Mouse (Mus musculus) spleen, adult 2 months (tissue): Measurements from ENCODE around the gene Pde8b. TPM values are rescaled to one million over a fixed set of nuclear protein-coding genes. Genes with fewer than 3 reads are reported as not detected.

Experiments used
- DNase-seq, 2 experiments: peaks; one replicate each; pipeline versions ENCODE4 v3.0.0 to v3.0.0-alpha.2; 2012 to 2021; ENCODE audit warnings: low spot score in 2 of 2, low read depth in 1 of 2
- H3K27ac ChIP-seq: fragments of 200-500 bp; 2 replicates; pipeline ENCODE4 v1.5.1; 2012; ENCODE audit warnings: low read length, inconsistent platforms; ENCODE audit not compliant: insufficient read depth
- H3K27me3 ChIP-seq: fragments of 200-500 bp; 2 replicates; pipeline ENCODE4 v1.6.1; 2012; ENCODE audit warnings: mild to moderate bottlenecking, moderate library complexity, low read length, inconsistent platforms; ENCODE audit not compliant: control insufficient read depth, insufficient read depth
- H3K36me3 ChIP-seq: fragments of 200-500 bp; 2 replicates; pipeline ENCODE4 v1.6.1; 2012; ENCODE audit warnings: mild to moderate bottlenecking, low read length, inconsistent platforms; ENCODE audit not compliant: control insufficient read depth, insufficient read depth
- H3K4me1 ChIP-seq: fragments of 200-500 bp; 2 replicates; pipeline ENCODE4 v1.6.1; 2011; ENCODE audit warnings: inconsistent platforms; ENCODE audit not compliant: control insufficient read depth, insufficient read depth, insufficient read length
- H3K4me3 ChIP-seq: fragments of 200-500 bp; 2 replicates; pipeline ENCODE4 v1.5.1; 2011; ENCODE audit warnings: mild to moderate bottlenecking, inconsistent platforms; ENCODE audit not compliant: insufficient read depth, insufficient read length; ENCODE audit errors: extremely low read depth
- CTCF ChIP-seq: fragments of 200-500 bp; IDR thresholded peaks from 2 replicates; pipeline ENCODE4 v1.5.1; 2011; ENCODE audit warnings: mild to moderate bottlenecking, inconsistent platforms; ENCODE audit not compliant: insufficient read depth, insufficient read length, insufficient replicate concordance; ENCODE audit errors: extremely low read depth
- POLR2A ChIP-seq: fragments of 200-500 bp; IDR thresholded peaks from 2 replicates; pipeline ENCODE4 v1.6.1; 2011; ENCODE audit warnings: low read depth, low read length, inconsistent platforms
- WGBS: fragments of 180-500 bp; shearing (Covaris S2); methylation state at CpG from one replicate; pipeline ENCODE4 v1.1.7; 2018; 5-methylcytosine and 5-hydroxymethylcytosine counted together
- polyA plus RNA-seq: library from polyadenylated mRNA; depleted of rRNA; stranded (reverse); fragments of >200 nt; gene quantifications from 2 replicates; pipeline ENCODE4 v1.2.3, GENCODE M21; 2012

Pde8b gene
- polyA plus RNA-seq, 1 experiment: 0.71 TPM

GRCm38 (mm10) chr13:95098931-95099720 lies 151.0 kb downstream of the Pde8b start:
- H3K27ac ChIP-seq: no peak overlapping the region
- no peak overlapping the region for H3K4me3 ChIP-seq
- no peaks in the 10 kb centered on the region for H3K27me3 ChIP-seq
- H3K36me3 ChIP-seq: no peaks in the 10 kb centered on the region
- no peak for DNase-seq
- 86% methylated on average over 8 of the region's 8 CpGs for WGBS
- TF ChIP-seq POLR2A (no peak), CTCF (no peak)
- H3K4me1 ChIP-seq: no peaks in the 10 kb centered on the region

- Histone ChIP-seq H3K36me3 (no peaks in the 10 kb centered on the region), H3K4me1 (no peaks in the 10 kb centered on the region), H3K4me3 (no peak overlapping the region), H3K27me3 (no peaks in the 10 kb centered on the region), H3K27ac (no peak overlapping the region)
- no peak for DNase-seq
- WGBS: 90% methylated on average over 3 of the region's 3 CpGs
- TF ChIP-seq CTCF (no peak), POLR2A (no peak)
Observed at GRCm38 (mm10) chr13:95096646-95097045, 153.5 kb downstream of the Pde8b start.

GRCm38 (mm10) chr13:95095860-95096259 lies 154.3 kb downstream of the Pde8b start:
- no peaks in the 10 kb centered on the region for H3K36me3 ChIP-seq
- 89% methylated on average over 10 of the region's 10 CpGs for WGBS
- no peak overlapping the region for H3K4me3 ChIP-seq
- no peak overlapping the region for H3K27ac ChIP-seq
- TF ChIP-seq CTCF (no peak), POLR2A (no peak)
- no peaks in the 10 kb centered on the region for H3K27me3 ChIP-seq
- H3K4me1 ChIP-seq: no peaks in the 10 kb centered on the region
- DNase-seq: no peak

GRCm38 (mm10) chr13:95091546-95092445 lies 158.3 kb downstream of the Pde8b start:
- Histone ChIP-seq H3K4me3 (no peak overlapping the region), H3K36me3 (no peaks in the 10 kb centered on the region), H3K27me3 (no peaks in the 10 kb centered on the region), H3K27ac (no peak overlapping the region), H3K4me1 (no peaks in the 10 kb centered on the region)
- WGBS: 47% methylated on average over 14 of the region's 14 CpGs
- no peak for DNase-seq
- TF ChIP-seq CTCF (no peak), POLR2A (no peak)

- Histone ChIP-seq H3K4me1 (no peaks in the 10 kb centered on the region), H3K27ac (no peak overlapping the region), H3K4me3 (no peak overlapping the region), H3K36me3 (no peaks in the 10 kb centered on the region), H3K27me3 (no peaks in the 10 kb centered on the region)
- no peak for DNase-seq
- 81% methylated on average over 8 of the region's 8 CpGs for WGBS
- TF ChIP-seq POLR2A (no peak), CTCF (no peak)
Observed at GRCm38 (mm10) chr13:95087358-95087787, 162.8 kb downstream of the Pde8b start.

GRCm38 (mm10) chr13:95086033-95086432 lies 164.1 kb downstream of the Pde8b start:
- H3K4me1 ChIP-seq: no peaks in the 10 kb centered on the region
- H3K4me3 ChIP-seq: no peak overlapping the region
- no peaks in the 10 kb centered on the region for H3K27me3 ChIP-seq
- no peak for DNase-seq
- H3K27ac ChIP-seq: no peak overlapping the region
- TF ChIP-seq CTCF (no peak), POLR2A (no peak)
- no peaks in the 10 kb centered on the region for H3K36me3 ChIP-seq
- WGBS: 75% methylated on average over 5 of the region's 5 CpGs

- no peaks in the 10 kb centered on the region for H3K27me3 ChIP-seq
- H3K36me3 ChIP-seq: no peaks in the 10 kb centered on the region
- 83% methylated on average over 3 of the region's 3 CpGs for WGBS
- no peaks in the 10 kb centered on the region for H3K4me1 ChIP-seq
- no peak for TF ChIP-seq POLR2A
- no peak overlapping the region for H3K4me3 ChIP-seq
- DNase-seq: no peak
- H3K27ac ChIP-seq: no peak overlapping the region
Observed at GRCm38 (mm10) chr13:95082611-95083010, 167.5 kb downstream of the Pde8b start.
